Mouse (Mus musculus) MEL (cell line): ENCODE data around the gene Naip1.
"Not testable (repeated sequence)": the region's sequence is repeated elsewhere in the genome, so short reads cannot be mapped to it uniquely, and the experiment has no call there.

Experiments used
- CTCF ChIP-seq, 3 experiments: IDR thresholded peaks in 2 of 3; conservative IDR thresholded peaks in 1 of 3; 2 replicates each; pipeline ENCODE4 v1.5.1; 2011 to 2012; ENCODE audit warnings: low read length in 3 of 3, low read depth in 2 of 3, mild to moderate bottlenecking in 2 of 3, improper control_type of control experiment in 1 of 3, inconsistent platforms in 1 of 3, mixed read lengths in 1 of 3, moderate library complexity in 1 of 3; ENCODE audit not compliant: control insufficient read depth in 1 of 3, insufficient read depth in 1 of 3, poor library complexity in 1 of 3, severe bottlenecking in 1 of 3
- HCFC1 ChIP-seq: IDR thresholded peaks from 2 replicates; pipeline ENCODE4 v1.6.1; 2012; ENCODE audit warnings: low read depth, mild to moderate bottlenecking, inconsistent platforms, low read length, improper control_type of control experiment, moderate library complexity
- POLR2A ChIP-seq, 2 experiments: IDR thresholded peaks; 2 replicates each; pipeline ENCODE4 v1.6.1; 2011 to 2012; ENCODE audit warnings: low read length in 2 of 2, mild to moderate bottlenecking in 2 of 2, control low read depth in 1 of 2, improper control_type of control experiment in 1 of 2, low read depth in 1 of 2, moderate library complexity in 1 of 2; ENCODE audit not compliant: control insufficient read depth in 1 of 2, insufficient read depth in 1 of 2, poor library complexity in 1 of 2
- RCOR1 ChIP-seq: IDR thresholded peaks from 2 replicates; pipeline ENCODE4 v1.6.1; 2012; ENCODE audit warnings: low read depth, mild to moderate bottlenecking, inconsistent platforms, low read length, improper control_type of control experiment
- SIN3A ChIP-seq: IDR thresholded peaks from 2 replicates; pipeline ENCODE4 v1.6.1; 2012; ENCODE audit warnings: low read length, improper control_type of control experiment, inconsistent platforms
- TCF12 ChIP-seq: IDR thresholded peaks from 2 replicates; pipeline ENCODE4 v1.6.1; 2014; ENCODE audit warnings: low read depth, mild to moderate bottlenecking, inconsistent platforms, low read length, improper control_type of control experiment, moderate library complexity

DNA sequence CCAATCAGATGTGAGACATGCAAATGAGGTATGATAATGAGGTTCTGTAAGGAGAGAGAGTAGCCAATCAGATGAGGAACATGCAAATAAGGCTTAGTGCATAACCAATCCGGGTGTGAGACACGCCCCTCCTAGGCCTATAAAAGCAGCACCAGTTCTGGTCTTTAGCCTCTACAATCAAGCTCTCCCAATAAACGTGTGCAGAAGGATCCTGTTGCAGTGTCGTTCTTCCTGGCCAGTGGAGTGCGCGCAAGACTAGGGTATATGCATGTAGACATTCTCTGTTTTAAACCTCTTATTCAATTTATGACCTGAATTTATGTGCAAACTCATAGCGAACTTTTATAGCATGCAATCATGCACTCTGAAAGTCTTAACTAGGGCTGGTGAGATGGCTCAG lies 32.7 kb downstream of the Naip1 start:
- not testable (repeated sequence) for TF ChIP-seq RCOR1; CTCF (IDR thresholded peaks at IDR 0.05 in 2 of 3, conservative IDR thresholded peaks at IDR 0.05 in 1 of 3; ENCODE audit: control insufficient read depth in 1 of 3, insufficient read depth in 1 of 3, low read depth in 2 of 3, low read length in 3 of 3, poor library complexity in 1 of 3, severe bottlenecking in 1 of 3); SIN3A; TCF12; HCFC1
- TF ChIP-seq POLR2A (IDR thresholded peaks at IDR 0.05; ENCODE audit: control insufficient read depth in 1 of 2, insufficient read depth in 1 of 2, low read depth in 1 of 2, low read length in 2 of 2, poor library complexity in 1 of 2), result peak in 1 of 2 experiments; percentile 52; a peak in 1 of 4 replicates
